Mouse (Mus musculus): Measurements from ENCODE around the gene Ythdc1. TPM values are rescaled to one million over a fixed set of nuclear protein-coding genes. Genes with fewer than 3 reads are reported as not detected.

The Ythdc1 gene
- polyA plus RNA-seq (2014; fragmentation: Nextera tagmentation; extraction: Ambion mirVana): 45.1 and 46.1 TPM in 2 replicates

DNA sequence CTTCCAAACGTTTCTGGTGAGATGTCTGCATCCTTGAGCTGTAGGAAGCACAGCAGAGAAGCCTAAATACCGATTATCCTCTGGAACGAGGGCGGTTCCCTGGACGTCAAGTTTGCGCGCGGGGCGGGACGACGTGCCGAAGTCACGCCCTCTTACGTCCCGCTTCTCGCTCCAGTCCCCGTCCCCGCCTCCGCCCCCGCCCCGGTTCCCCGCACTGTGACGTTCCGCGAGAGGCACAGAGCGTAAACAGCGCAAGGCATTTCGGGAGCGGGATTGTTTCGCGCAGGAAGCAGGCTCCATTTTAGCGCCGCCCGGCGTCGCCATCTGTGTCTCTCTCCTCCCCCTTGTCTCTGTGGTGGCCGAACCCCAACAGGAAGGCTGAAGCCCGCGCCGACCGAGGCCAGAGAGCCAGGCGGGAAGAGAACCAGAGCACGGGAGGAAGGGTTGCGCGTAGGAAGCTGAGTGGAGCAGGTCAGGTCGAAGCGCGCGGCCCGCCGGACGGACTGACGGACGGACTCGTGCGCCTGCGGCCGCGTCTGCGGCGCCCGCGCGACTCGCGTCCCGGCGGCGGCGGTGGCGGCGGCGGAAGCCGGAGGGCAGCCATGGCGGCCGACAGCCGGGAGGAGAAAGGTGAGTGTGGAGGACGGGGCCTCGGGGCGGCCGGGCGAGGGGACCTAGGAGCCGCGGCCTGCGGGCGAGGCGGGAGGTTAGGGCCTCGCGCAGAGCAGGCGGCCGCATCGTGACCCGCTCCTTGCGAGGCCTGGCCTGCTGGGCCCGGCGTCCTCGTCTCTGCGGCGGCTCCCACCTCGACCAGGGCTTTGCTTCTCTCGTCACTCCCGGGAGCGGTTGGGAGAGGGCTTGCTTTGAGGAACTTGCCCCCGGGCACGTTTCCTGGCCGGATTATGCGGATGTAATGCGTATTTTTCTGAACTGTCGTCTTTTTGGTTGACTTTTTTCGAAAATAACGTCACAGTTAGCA lies at the start of gene Ythdc1:
Gene Ythdc1 (plus strand): TSS at position 260 of the 979 bp plus-strand sequence.
- H3K4me3 ChIP-seq (ENCODE audit: low read depth, low read length): peak within 1 kb of the TSS; percentile 86
- no peaks in the 10 kb centered on the region for H3K27me3 ChIP-seq (ENCODE audit: insufficient read depth, low read length)
- under 1% methylated on average over 100 of the region's 111 CpGs for WGBS
- no peak for TF ChIP-seq CTCF (IDR thresholded peaks at IDR 0.05; ENCODE audit: low read depth)
- H3K4me1 ChIP-seq (ENCODE audit: insufficient read depth): no peaks in the 10 kb centered on the region
- ATAC-seq (ENCODE audit: insufficient read depth) (peak; percentile 99), DNase-seq (peak; percentile 96)
- peak within 1 kb of the TSS; percentile 99 for H3K27ac ChIP-seq (ENCODE audit: low read depth)
- H3K4me2 ChIP-seq: peak within 1 kb of the TSS; percentile 80
- H3K9me3 ChIP-seq (ENCODE audit: low read depth, low read length): no peaks in the 10 kb centered on the region
- no peaks in the 10 kb centered on the region for H3K36me3 ChIP-seq (ENCODE audit: insufficient read depth)
- peak within 1 kb of the TSS; percentile 99 for H3K9ac ChIP-seq

DNA sequence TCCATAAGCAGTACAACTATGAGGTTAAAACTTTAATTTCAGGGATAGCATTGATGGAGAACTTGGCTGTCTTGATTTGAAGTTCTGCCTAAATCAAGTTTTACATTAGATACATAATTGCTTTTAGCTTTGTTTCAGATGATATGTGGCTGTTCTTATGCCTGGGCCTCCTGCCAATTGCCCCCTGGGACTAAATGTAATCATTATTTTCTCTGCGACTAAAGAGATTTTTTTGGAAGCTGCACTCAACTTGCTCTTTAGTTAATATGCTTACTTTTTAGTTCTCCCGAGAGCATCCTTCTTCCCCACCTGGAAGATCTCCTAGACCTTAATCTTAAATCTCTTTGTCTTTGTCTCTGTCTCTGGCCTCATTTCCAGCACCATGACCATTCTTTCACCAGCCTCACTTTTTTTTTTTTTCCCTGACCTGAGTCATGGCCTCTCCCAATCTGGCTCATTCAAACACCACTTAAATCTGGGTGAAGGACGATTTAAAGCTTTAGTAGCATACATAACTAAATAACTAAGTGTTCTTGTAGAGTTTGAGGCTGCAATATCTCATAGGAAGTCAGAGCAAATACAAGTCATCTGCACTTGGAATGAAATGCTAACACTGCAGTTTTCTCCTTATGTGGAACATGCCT lies 34.9 kb upstream of the Ythdc1 start:
- no peak overlapping the region for H3K9ac ChIP-seq
- peak; percentile 75 for DNase-seq
- no peak overlapping the region for H3K4me3 ChIP-seq (ENCODE audit: low read depth, low read length)
- ATAC-seq (ENCODE audit: insufficient read depth): no peak
- H3K36me3 ChIP-seq (ENCODE audit: insufficient read depth): no peaks in the 10 kb centered on the region
- no peaks in the 10 kb centered on the region for H3K9me3 ChIP-seq (ENCODE audit: low read depth, low read length)
- H3K4me1 ChIP-seq (ENCODE audit: insufficient read depth): no peaks in the 10 kb centered on the region
- no peak overlapping the region for H3K4me2 ChIP-seq
- no peak overlapping the region for H3K27ac ChIP-seq (ENCODE audit: low read depth)
- no peaks in the 10 kb centered on the region for H3K27me3 ChIP-seq (ENCODE audit: insufficient read depth, low read length)
- WGBS: 32% methylated on average over 3 of the region's 3 CpGs
- no peak for TF ChIP-seq CTCF (IDR thresholded peaks at IDR 0.05; ENCODE audit: low read depth)

DNA sequence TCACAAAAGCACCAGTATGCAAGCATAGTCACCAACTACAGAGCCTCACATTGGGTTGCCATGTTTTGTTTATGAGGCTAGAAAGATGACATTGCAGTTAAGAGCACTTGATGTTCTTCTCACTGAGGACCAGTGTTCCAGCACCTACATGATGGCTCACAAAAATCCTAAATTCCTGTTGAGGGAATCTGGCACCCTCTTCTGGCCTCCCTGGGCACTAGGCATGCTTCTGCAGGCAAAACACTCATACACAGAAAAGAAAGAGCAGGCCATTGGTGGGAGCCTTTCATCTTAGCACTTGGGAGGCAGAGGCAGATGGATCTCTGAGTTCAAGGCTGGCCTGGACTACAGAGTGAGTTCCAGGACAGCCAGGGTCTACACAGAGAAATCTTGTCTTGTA lies 33.0 kb upstream of the Ythdc1 start:
- H3K9ac ChIP-seq: no peak overlapping the region
- no peak overlapping the region for H3K4me3 ChIP-seq (ENCODE audit: low read depth, low read length)
- ATAC-seq (ENCODE audit: insufficient read depth): no peak
- no peaks in the 10 kb centered on the region for H3K4me1 ChIP-seq (ENCODE audit: insufficient read depth)
- H3K36me3 ChIP-seq (ENCODE audit: insufficient read depth): no peaks in the 10 kb centered on the region
- DNase-seq: no peak
- no peak for TF ChIP-seq CTCF (IDR thresholded peaks at IDR 0.05; ENCODE audit: low read depth)
- H3K9me3 ChIP-seq (ENCODE audit: low read depth, low read length): no peaks in the 10 kb centered on the region
- no peak overlapping the region for H3K27ac ChIP-seq (ENCODE audit: low read depth)
- no peak overlapping the region for H3K4me2 ChIP-seq
- H3K27me3 ChIP-seq (ENCODE audit: insufficient read depth, low read length): no peaks in the 10 kb centered on the region

DNA sequence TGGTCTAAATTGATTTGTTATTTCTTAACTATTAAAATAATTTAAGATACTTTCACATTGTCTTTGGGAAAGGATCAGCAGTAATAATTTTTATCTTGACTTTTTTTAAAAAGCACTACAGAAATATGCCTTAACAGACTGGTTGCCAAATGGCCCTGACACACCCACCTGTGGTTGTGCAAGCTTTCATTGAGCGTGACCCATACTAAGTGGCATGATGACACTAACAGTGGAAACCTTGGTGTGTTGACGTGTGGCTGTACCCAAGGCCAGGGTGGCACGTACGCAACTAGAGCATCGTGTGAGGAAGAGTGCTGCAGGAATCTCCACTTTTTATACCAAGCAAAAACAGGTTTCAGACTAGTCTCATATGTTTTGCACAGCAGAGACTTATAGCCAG lies 27.1 kb upstream of the Ythdc1 start:
- Histone ChIP-seq H3K9me3 (ENCODE audit: low read depth, low read length) (no peaks in the 10 kb centered on the region), H3K36me3 (ENCODE audit: insufficient read depth) (no peaks in the 10 kb centered on the region), H3K4me3 (ENCODE audit: low read depth, low read length) (no peak overlapping the region), H3K4me2 (no peak overlapping the region), H3K4me1 (ENCODE audit: insufficient read depth) (no peaks in the 10 kb centered on the region), H3K27ac (ENCODE audit: low read depth) (no peak overlapping the region), H3K27me3 (ENCODE audit: insufficient read depth, low read length) (no peaks in the 10 kb centered on the region), H3K9ac (no peak overlapping the region)
- TF ChIP-seq CTCF (IDR thresholded peaks at IDR 0.05; ENCODE audit: low read depth): no peak
- WGBS: 87% methylated on average over 5 of the region's 5 CpGs
- DNase-seq (no peak), ATAC-seq (ENCODE audit: insufficient read depth) (no peak)

DNA sequence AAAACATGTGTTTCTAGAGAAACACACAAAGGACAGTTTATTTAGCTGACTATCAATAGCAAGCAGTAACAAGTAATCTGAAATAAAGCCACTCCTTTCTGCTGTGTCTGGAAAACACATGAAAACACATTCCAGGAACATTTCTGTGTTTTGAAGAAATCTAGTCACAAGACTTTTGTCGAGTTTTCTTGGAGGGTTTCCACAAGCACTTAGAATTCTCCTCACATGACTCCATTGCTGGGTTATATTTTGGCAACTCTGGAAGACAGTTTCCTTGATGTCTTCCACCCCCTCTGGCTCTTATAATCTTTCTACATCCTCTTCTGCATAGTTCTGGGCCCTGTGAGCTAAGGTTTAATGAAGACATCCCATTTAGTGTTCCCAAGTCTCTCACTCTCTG lies 25.6 kb upstream of the Ythdc1 start:
- 40% methylated on average over 1 of the region's 1 CpGs for WGBS
- no peak for TF ChIP-seq CTCF (IDR thresholded peaks at IDR 0.05; ENCODE audit: low read depth)

DNA sequence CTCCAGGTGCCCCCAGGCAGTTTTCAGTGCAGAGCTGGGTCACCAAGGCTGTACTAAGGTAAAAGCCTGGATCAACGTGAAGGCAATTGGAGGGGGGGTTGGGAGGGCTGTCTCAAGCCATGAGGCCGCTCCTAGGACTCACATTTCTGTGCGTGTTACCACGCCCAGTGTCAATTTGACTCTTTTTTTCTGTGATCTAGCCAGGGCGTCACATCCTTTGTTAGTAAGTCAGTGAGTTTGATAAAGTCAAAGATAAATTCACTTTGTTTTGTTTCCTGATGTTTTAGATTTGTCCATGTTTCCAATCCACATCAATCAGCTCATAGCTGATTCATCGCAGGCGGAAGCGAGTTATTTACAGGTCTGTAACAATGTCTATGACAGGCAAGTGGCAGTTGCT lies 21.0 kb upstream of the Ythdc1 start:
- no peak for DNase-seq
- Histone ChIP-seq H3K4me1 (ENCODE audit: insufficient read depth) (no peaks in the 10 kb centered on the region), H3K4me3 (ENCODE audit: low read depth, low read length) (no peak overlapping the region), H3K4me2 (no peak overlapping the region), H3K27ac (ENCODE audit: low read depth) (no peak overlapping the region), H3K9ac (no peak overlapping the region), H3K9me3 (ENCODE audit: low read depth, low read length) (no peaks in the 10 kb centered on the region), H3K27me3 (ENCODE audit: insufficient read depth, low read length) (no peaks in the 10 kb centered on the region), H3K36me3 (ENCODE audit: insufficient read depth) (no peaks in the 10 kb centered on the region)
- no peak for ATAC-seq (ENCODE audit: insufficient read depth)
- 44% methylated on average over 8 of the region's 8 CpGs for WGBS
- no peak for TF ChIP-seq CTCF (IDR thresholded peaks at IDR 0.05; ENCODE audit: low read depth)

More for the DNA sequence above, 25.6 kb upstream of the Ythdc1 start:
- peak; percentile 19 for DNase-seq
- H3K27ac ChIP-seq (ENCODE audit: low read depth): no peak overlapping the region
- no peaks in the 10 kb centered on the region for H3K36me3 ChIP-seq (ENCODE audit: insufficient read depth)
- no peak for ATAC-seq (ENCODE audit: insufficient read depth)
- H3K4me1 ChIP-seq (ENCODE audit: insufficient read depth): no peaks in the 10 kb centered on the region
- H3K4me3 ChIP-seq (ENCODE audit: low read depth, low read length): no peak overlapping the region
- H3K27me3 ChIP-seq (ENCODE audit: insufficient read depth, low read length): no peaks in the 10 kb centered on the region
- no peaks in the 10 kb centered on the region for H3K9me3 ChIP-seq (ENCODE audit: low read depth, low read length)
- no peak overlapping the region for H3K4me2 ChIP-seq
- no peak overlapping the region for H3K9ac ChIP-seq

DNA sequence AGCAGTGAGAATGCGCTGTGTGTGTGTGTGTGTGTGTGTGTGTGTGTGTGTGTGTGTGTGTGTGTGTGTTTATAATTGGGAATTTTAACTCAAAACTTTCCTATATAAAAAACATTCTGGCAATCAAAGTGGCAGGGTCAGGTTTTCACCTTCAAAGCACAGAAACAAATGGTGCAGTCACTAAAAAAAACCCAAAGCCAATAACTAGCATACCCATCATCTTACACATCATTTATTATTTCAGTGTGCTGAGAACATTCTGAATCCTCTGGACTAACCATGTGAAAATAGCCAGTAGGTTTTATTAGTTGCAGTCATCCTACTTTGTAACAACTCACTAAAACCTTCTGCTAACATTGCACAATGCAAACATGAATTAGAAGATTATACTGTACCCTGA lies 19.8 kb upstream of the Ythdc1 start:
- Histone ChIP-seq H3K4me2 (no peak overlapping the region), H3K9me3 (ENCODE audit: low read depth, low read length) (no peaks in the 10 kb centered on the region), H3K27ac (ENCODE audit: low read depth) (no peak overlapping the region), H3K36me3 (ENCODE audit: insufficient read depth) (no peaks in the 10 kb centered on the region), H3K9ac (no peak overlapping the region), H3K4me1 (ENCODE audit: insufficient read depth) (no peaks in the 10 kb centered on the region), H3K4me3 (ENCODE audit: low read depth, low read length) (no peak overlapping the region), H3K27me3 (ENCODE audit: insufficient read depth, low read length) (no peaks in the 10 kb centered on the region)
- WGBS: 45% methylated on average over 1 of the region's 1 CpGs
- ATAC-seq (ENCODE audit: insufficient read depth) (no peak), DNase-seq (peak; percentile 16)
- TF ChIP-seq CTCF (IDR thresholded peaks at IDR 0.05; ENCODE audit: low read depth): no peak
